In genomic region chr7:81336432-81336786, GRCm38 (mm10) we compare ENCODE assay signal across 8 mouse cellular contexts. TPM values are rescaled to one million over a fixed set of nuclear protein-coding genes. Genes with fewer than 3 reads are reported as not detected.
DNase-seq lines count a peak whose midpoint lies in the region; ATAC-seq lines count a peak whose summit lies in the region.

No protein-coding gene starts in this region.

- no peak overlapping the region for H3K4me3 ChIP-seq in embryonic facial prominence, embryonic 11.5 days (ENCODE audit: low read depth, low read length)
- no peak overlapping the region for H3K4me3 ChIP-seq in hindbrain, embryonic 12.5 days

- no peaks in the 10 kb centered on the region for H3K9me3 ChIP-seq in embryonic facial prominence, embryonic 11.5 days (replicated peaks; ENCODE audit: control insufficient read depth, low read length)
- no peaks in the 10 kb centered on the region for H3K9me3 ChIP-seq in hindbrain, embryonic 12.5 days (replicated peaks)

- no peak overlapping the region; the same call in 1 of the 2 replicates for H3K27ac ChIP-seq in embryonic facial prominence, embryonic 11.5 days (replicated peaks; ENCODE audit: low read depth, low read length)
- H3K27ac ChIP-seq in hindbrain, embryonic 12.5 days = peak overlapping the region; percentile 79

- H3K9ac ChIP-seq in embryonic facial prominence, embryonic 11.5 days (replicated peaks; ENCODE audit: low read length) = no peak overlapping the region
- no peak overlapping the region for H3K9ac ChIP-seq in hindbrain, embryonic 12.5 days

- intact Hi-C loops in left cerebral cortex, postnatal 4 days (cut with DNase I) = no loop called here
- intact Hi-C loops in left cerebral cortex, postnatal 36 days (cut with DNase I) = no loop called here

- WGBS in embryonic facial prominence, embryonic 11.5 days = 35% methylated on average over 8 of the region's 8 CpGs
- 37% methylated on average over 8 of the region's 8 CpGs for WGBS in hindbrain, embryonic 12.5 days

- DNase-seq in left cerebral cortex, postnatal 4 days = peak; percentile 61
- no peak for DNase-seq in left cerebral cortex, postnatal 36 days (ENCODE audit: low spot score in 2 of 2)
- DNase-seq in R1 (ENCODE audit: low read depth, low spot score) = peak; percentile 91
- DNase-seq in embryonic facial prominence, embryonic 11.5 days (ENCODE audit: low spot score) = peak; percentile 82
- peak; percentile 46 for DNase-seq in lung, adult 18-20 months
- DNase-seq in spleen, postnatal 10 days (ENCODE audit: low spot score in 2 of 2) = peak; percentile 27 to 67
- DNase-seq in layer of hippocampus, adult 18-20 months (ENCODE audit: low spot score in 2 of 2) = no peak

- no peaks in the 10 kb centered on the region for H3K4me1 ChIP-seq in embryonic facial prominence, embryonic 11.5 days (ENCODE audit: control insufficient read depth, insufficient read depth, low read length)
- H3K4me1 ChIP-seq in hindbrain, embryonic 12.5 days = peaks cover 11% of the 10 kb centered on the region

- no peaks in the 10 kb centered on the region for H3K27me3 ChIP-seq in embryonic facial prominence, embryonic 11.5 days (ENCODE audit: control insufficient read depth, insufficient read depth, low read length)
- H3K27me3 ChIP-seq in hindbrain, embryonic 12.5 days = no peaks in the 10 kb centered on the region

- ATAC-seq in embryonic facial prominence, embryonic 11.5 days (replicated peaks; ENCODE audit: insufficient number of reproducible peaks, low FRiP score, low TSS enrichment, low read depth) = no peak
- ATAC-seq in hindbrain, embryonic 12.5 days (ENCODE audit: low FRiP score) = no peak

- H3K4me2 ChIP-seq in embryonic facial prominence, embryonic 11.5 days (ENCODE audit: low read depth, low read length) = no peak overlapping the region
- 0 out of 2 replicates have a peak overlapping the region, but pooled peaks have one; percentile 11 for H3K4me2 ChIP-seq in hindbrain, embryonic 12.5 days (replicated peaks)

- peaks cover 3% of the 10 kb centered on the region; the same call in 1 of the 2 replicates for H3K36me3 ChIP-seq in embryonic facial prominence, embryonic 11.5 days (replicated peaks; ENCODE audit: control insufficient read depth, insufficient read depth, low read depth, low read length)
- H3K36me3 ChIP-seq in hindbrain, embryonic 12.5 days = peaks cover 43% of the 10 kb centered on the region

RNA-seq across cellular contexts. Expression of gene Rps17, which starts 8.6 kb away (rescaled TPM):
- total RNA-seq in left cerebral cortex, postnatal 4 days (2021) = 100 to 1,000 TPM; 830 to 890 TPM
- 100 to 1,000 TPM; 469 to 487 TPM for total RNA-seq in left cerebral cortex, postnatal 36 days (2021)
- polyA plus RNA-seq in embryonic facial prominence, embryonic 11.5 days (2014; fragmentation: Nextera tagmentation; extraction: Ambion mirVana) = 1,234 and 1,235 TPM in 2 replicates
- polyA plus RNA-seq in hindbrain, embryonic 12.5 days (2016; fragmentation: Nextera tagmentation; extraction: Ambion mirVana) = 779 and 914 TPM in 2 replicates
- total RNA-seq in layer of hippocampus, adult 18-20 months (2021) = 100 to 1,000 TPM; 601 to 632 TPM

Comparison
In these comparisons a context has a peak if more than half of its experiments do, and no peak if none do; other contexts are left out.
1. DNase-seq: peak in left cerebral cortex, postnatal 4 days (single experiment), R1 (single experiment), embryonic facial prominence, embryonic 11.5 days (single experiment), lung, adult 18-20 months (2 of 2) and spleen, postnatal 10 days (2 of 2); none in left cerebral cortex, postnatal 36 days (0 of 2) and layer of hippocampus, adult 18-20 months (0 of 2).